Mouse (Mus musculus) neural tube, embryonic 10.5 days (tissue): ENCODE data around the gene Ssxb3.
"Not testable (repeated sequence)": the region's sequence is repeated elsewhere in the genome, so short reads cannot be mapped to it uniquely, and the experiment has no call there.

Experiments
- DNase-seq: peaks from one replicate; pipeline ENCODE4 v3.0.0-alpha.2; 2017; ENCODE audit warnings: low spot score; ENCODE audit errors: extremely low spot score

The Ssxb3 gene

GRCm38 (mm10) chrX:8591716-8592115, at the start of gene Ssxb3:
Gene Ssxb3, minus strand, starts transcription at chrX:8591816.
- not testable (repeated sequence) for DNase-seq

GRCm38 (mm10) chrX:8548155-8548554, 43.5 kb downstream of the Ssxb3 start, which contains the start of gene Ssxb6:
Gene Ssxb6, minus strand, starts transcription at chrX:8548255.
- DNase-seq, result not testable (repeated sequence)
